Mouse (Mus musculus) T-helper 1 cell (primary cell): ENCODE data around the gene Gm21969.

ENCODE experiments used
- in situ Hi-C: fragments of 300-600 bp; cut with MboI, MseI; formaldehyde crosslinking; loops from one replicate; pipeline ENCODE4 v1.15.1; 2025; ENCODE audit warnings: high pct_unique_total_duplicates

Gm21969 gene

DNA sequence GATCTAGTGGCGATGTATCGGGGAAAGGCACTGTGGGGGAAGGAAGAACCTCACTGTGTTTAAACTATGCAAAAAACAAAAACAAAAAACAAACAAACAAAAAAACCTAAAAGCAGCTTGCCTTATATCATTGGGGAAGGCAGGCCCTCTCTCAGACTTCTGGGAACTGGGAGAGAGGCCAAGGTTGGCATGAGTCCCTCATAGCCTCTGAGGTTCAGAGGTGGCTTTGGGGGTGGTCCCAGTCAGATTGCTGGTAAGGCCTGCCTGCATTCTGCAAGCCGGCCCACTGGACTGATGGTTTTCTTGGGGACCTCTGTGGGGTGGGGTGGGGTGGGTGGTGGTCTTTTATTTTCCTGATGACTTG, 14.0 kb downstream of the Gm21969 start:
- in situ Hi-C loops: no loop called here

DNA sequence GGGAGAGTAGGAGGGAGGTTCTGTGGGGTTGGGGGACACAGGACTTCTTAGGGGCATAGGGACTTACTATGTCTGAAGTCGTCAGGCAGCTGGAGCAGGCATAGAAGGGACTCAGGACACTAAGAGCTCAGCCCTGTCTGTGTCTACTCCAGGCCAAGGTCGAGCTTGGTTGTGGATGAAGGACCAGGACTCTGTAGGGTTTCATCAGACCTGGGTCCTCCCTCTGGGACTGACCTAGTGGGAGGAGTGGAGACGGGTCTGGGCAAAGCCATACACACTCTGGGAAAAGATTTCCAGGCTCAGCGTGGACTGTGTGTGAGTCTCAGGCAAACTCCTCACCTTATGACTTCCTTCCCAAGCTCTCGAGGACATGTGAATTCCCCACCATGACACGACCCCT, 16.8 kb downstream of the Gm21969 start:
- in situ Hi-C loops: no loop called here

DNA sequence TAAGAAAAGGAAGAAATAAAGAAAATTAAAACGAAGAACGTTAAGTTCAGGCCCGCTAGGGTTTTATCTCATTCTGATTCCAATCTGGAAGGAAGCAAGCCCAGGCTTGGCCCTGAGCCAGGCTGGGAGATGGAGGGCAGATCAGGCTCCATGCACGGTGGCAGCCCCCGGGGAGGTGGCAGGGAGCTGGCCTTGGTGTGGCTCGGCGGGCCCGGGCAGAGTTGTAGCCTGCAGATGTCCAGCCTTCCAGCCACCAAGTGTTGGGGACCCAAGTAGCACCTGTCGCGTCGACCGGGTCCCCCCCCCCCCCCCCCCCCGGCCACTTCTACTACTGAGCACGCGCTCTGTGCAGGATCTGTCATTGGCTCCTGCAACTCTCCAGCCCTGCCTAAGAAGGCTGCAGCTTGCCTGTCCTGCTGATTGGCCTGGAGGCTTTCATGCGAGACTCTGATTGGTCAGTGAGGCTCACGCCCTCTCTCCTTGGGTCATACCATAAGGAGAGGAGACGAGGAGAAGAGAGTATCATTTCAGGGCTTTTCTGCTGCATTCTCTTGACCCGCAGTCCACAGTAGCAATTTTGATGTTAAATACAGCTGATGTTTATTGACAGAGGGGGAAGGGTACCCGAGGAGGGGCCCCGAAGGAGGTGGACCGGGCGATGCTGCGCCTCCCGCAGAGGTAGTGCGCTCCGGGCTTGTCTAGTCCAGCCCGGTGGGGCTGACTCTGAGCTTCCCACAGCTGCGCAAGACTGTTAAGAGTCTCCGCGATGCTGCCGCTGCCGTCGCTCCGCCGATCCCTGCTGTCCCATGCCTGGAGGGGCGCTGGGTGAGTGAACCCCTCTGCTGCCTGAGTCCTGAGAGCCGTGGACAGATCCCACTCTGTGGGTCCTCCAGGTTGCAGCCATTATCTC, 19.6 kb downstream of the Gm21969 start, which contains the start of gene Aldh4a1:
Gene Aldh4a1, plus strand, starts transcription at position 494 of the 910 bp plus-strand sequence.
- in situ Hi-C loops: no loop called here

DNA sequence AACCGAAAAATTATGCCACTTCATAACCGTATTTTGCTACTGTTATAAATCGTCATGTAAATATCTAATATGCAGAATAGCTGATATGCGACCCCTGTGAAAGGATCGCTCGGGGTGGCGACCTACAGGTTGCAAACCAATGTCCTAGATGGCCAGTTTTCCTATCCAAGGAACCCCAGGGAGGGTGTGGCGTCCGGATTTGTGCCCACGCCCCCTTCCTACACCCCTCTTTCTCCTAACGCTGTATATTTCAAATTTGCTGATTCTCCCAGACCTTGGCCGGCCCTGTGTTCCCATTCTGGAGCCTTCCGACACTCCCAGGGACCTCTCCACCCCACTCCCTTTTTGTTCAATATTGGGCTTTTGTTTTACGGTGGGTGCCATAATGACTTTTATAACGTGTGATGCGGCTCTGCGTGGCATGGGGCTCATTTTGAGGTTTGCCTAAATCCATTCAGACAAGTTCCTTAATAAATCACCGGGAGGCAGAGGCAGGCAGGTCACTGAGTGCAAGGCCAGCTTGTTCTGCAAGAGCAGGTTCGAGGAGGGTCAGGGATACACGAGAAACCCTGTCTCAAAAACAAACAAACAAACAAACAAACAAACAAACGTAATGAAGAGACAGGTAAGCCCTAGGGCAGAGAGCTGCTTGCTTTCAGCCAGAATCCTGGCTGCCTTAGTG, 20.6 kb downstream of the Gm21969 start:
- in situ Hi-C loops: no loop called here

DNA sequence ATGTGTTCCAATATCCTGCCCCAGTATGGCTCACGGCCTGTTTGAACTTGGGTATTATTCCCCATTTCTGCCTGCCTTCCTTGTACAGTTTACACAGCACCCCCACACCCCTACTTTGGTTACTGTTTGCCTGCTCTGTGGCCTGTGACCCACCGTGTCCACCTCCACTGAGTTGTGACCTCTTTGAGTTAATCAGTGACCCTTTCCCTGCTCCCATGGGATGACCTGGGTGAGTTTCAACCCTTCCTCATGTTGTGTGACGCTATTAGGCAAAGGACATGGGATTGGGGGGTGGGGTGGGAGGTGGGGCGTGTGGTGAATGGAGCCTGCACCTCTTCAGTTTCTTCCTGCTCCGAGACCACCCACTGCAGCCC, 21.1 kb downstream of the Gm21969 start:
- in situ Hi-C loops: no loop called here

DNA sequence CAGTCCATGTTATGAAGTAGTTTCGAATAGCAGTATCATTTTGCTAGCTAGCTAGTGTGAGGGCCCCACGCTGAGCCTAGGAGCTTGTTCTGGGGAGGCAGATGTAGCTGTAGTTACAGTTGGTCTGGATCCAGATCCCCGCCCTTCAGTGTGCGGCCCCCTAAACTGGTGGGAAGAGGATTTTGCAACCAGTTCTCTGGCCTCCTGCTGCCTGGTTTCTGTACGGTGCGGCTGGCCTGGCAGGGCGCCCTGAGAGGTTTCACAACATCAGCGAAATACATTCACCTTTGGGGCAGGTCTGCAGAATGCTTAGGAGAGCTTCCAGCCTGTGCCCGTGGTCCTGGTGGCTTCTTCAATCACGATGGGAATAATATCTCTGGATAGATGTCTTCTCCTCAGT, 21.7 kb downstream of the Gm21969 start:
- in situ Hi-C loops: no loop called here

DNA sequence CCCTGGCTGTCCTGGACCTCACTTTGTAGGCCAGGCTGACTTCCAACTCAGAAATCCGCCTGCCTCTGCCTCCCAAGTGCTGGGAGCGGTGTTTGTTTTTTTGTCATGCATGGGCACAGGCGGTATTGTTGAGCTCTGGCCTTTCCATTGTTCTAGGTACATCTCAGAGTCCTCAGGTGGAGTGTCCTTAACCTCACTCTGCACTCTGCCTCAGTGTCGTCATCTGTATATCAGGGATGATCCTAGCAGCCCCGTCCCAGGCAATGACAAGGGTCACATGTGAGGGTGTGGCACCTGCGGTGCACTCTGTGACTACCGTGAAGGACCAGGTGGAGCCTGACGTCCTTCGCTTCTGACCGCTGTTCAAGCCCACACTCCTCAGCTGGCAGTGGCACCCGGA, 24.4 kb downstream of the Gm21969 start:
- in situ Hi-C loops: no loop called here

DNA sequence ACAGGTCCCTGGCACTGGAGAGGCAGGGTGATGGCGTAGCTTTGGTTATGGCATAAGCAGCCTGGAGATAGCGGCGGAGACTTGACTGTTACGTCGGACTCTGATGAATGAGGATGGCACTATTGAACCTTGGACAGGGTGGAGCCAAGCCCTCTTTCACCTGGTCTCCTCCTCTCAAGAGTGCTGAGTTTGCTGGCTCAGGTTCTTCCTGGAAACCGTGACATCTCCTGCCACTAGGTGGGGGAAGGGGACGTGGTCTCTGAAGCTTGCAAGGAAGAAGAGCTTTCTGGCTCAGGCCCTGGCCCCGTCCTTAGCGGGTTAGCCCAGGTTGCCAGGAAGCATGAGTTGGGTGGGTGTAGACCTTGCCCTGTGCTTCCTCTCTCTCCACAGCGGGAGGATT, 27.2 kb downstream of the Gm21969 start:
- in situ Hi-C loops: loop anchor here (5.0 kb wide), 1 partner anchor 158 kb away; no protein-coding TSS in a partner anchor

DNA sequence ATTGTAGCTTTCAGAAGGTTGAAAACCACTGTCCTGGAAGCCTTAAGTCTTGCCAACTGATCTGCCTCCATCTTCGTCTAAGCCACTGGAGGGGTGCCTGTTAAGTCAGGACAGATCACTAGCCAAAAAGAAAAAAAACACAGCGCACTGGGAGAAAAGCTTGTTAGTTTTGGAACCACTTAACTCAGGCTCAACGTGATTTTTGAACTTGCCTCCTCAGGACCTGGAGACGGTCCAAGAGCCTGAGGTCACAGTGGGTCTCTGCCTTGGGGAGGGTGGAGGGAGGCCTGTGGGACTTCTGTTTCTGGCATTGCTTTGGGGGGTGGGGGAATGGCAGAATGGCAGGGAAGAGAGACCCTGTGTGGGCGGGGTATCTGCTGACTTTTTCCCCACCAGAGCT, 28.2 kb downstream of the Gm21969 start:
- in situ Hi-C loops: loop anchor here (5.0 kb wide), 1 partner anchor 159 kb away; no protein-coding TSS in a partner anchor

DNA sequence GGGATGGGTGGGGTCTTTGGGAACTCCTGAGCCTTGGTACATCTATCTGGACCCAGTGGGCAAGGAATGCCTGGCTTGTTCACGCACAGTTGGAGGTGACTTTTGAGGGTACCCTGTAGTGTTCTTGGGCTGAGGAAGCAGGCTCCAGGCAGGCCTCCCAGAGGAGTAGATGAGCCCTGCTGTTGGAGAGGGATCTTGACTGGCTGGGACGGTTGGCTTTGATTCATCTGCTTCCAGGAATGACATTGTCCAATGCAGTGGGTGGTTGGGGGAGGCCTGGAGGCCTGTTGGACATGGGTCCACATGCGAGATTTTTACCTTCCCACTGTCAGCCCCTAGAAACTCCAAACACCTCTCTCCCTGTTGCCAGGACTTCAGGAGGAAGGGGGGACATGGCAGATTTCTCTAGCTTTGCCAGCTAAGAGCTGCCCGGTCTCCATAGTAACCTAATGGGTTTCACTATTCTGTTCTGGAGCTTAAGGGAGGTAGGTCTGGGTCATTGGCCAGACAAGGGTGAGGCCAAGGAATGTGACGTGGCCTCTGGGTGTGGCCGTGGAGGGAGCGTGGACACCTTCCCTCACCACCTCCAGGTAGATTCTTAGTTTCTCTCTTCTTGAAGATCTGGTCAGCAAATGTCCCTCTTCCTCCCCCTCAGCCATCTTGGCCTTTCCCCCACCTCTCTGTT, 28.7 kb downstream of the Gm21969 start:
- in situ Hi-C loops: loop anchor here (5.0 kb wide), 1 partner anchor 159 kb away; no protein-coding TSS in a partner anchor

DNA sequence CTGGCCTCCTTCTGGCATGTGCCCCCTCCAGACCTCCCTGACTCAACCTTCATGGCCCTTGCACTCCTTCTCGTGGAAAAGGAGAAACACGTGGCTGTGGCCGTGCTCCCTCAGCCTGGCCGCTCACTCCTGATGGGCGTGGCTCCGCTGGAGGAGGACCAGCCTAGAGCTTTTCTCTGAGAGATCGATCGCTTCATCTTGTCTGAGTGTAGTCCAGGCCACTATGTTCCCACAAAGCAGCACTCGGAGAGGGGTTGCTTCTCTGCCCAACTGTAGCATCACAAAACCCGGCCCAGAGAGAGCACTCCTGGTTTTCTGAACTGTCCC, 29.2 kb downstream of the Gm21969 start:
- in situ Hi-C loops: loop anchor here (5.0 kb wide), 1 partner anchor 160 kb away; no protein-coding TSS in a partner anchor

DNA sequence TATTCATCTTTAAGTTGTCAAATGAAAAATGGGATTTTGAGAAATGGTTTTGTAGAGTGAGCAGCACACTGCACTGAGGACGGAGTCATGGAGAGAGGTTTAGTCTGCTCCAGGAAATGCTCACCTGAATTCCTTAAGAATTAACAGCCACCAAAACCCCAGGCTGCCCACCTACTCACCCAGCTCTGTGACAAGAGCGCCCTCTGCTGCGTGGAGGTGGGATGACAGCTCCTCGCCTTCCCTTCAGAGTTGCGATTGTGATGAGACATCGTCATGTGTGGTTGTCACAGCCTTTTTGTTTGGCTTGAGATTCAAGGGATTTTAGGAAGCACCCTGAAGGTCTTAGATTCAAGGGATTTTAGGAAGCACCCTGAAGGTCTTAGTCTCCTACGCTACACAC, 33.4 kb downstream of the Gm21969 start:
- in situ Hi-C loops: no loop called here

DNA sequence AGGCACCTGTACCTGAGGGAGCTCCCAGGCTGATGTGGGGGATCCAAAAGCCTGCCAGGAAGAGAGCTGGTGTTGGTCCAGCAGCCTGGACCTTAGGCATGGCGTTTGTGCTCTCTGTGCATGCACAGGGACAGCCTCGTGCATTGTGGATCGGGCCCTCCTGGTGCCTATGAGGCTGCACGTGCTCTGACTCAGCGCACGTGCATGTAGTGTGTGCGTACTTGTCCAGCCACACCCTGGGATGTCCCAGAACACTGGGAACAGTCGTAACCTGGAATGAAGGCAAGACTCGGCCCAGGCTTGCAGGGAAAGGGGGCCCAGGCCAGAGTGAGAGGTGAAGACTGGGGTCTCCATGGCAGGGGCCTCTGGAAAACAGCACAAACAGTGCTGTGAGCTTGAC, 34.9 kb downstream of the Gm21969 start:
- in situ Hi-C loops: no loop called here

DNA sequence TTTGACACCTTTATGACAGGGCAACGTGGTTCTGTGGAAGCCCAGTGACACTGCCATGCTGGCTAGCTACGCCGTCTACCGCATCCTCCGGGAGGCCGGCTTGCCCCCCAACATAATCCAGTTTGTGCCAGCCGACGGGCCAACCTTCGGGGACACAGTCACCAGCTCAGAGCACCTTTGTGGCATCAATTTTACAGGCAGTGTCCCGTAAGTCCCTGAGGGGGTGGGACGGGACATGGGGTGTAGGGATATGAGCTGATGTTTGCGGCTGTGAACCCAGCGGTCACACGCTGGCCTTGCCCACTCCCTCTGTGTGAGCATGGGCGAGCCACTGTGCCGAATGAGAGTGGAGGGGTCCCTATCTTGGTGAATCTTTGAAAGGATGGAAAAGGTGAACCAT, 35.4 kb downstream of the Gm21969 start:
- in situ Hi-C loops: no loop called here

DNA sequence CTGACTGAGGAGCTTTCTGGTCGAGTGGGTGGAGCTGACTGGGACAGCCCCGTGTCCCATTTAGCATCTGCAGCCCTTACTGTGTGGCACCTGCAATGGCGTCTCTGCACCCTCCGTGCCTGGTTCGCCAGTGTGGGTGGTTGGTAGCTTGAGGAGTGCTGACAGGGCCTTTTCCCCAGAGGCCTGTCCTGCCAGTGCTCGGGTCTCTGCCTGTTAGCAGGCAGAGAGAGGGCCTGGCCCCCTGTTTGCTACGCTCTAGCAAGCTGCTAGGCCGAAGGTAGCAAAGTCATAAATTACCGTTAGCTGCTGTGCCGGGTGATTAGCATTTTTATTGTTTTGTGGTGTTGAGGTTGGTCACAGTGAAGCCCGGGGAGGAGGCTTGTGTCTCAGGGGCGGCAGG, 36.8 kb downstream of the Gm21969 start:
- in situ Hi-C loops: no loop called here

DNA sequence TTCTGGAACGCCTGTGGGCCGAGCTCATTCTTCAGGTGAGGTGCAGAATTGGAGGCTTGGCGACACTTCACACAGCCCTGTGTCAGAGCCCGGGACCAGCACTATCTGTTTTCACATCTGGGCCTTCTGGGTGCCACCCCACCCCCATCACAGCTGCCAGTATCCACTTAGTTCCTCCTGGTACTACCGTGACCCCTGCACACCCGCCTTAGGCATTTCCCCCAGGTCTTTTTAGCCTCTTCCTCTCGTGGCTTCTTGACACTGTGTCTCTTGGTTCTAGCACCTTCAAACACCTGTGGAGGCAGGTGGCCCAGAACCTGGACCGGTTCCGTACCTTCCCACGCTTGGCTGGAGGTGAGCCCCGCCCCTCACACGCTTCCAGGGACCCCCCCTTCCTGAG, 37.3 kb downstream of the Gm21969 start:
- in situ Hi-C loops: no loop called here

DNA sequence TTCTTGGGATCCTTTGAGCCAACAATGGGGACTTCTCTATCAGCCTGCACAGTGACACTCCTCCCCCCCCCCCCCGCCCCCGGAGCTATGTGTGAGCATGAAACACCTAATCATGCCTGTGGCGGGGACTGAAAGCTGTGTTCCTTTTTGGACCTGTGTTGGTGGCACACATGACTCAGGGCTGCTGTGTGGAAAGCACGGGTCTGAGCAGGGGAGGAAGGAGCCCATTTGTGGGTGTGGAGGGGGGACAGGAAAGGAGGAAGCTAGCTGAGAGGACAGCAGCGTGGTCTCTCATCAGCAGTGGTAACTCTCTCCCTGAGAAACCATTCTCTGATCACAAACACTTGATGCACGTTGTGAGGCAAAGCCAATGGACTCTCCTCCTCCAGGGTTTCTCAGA, 37.8 kb downstream of the Gm21969 start:
- in situ Hi-C loops: no loop called here

DNA sequence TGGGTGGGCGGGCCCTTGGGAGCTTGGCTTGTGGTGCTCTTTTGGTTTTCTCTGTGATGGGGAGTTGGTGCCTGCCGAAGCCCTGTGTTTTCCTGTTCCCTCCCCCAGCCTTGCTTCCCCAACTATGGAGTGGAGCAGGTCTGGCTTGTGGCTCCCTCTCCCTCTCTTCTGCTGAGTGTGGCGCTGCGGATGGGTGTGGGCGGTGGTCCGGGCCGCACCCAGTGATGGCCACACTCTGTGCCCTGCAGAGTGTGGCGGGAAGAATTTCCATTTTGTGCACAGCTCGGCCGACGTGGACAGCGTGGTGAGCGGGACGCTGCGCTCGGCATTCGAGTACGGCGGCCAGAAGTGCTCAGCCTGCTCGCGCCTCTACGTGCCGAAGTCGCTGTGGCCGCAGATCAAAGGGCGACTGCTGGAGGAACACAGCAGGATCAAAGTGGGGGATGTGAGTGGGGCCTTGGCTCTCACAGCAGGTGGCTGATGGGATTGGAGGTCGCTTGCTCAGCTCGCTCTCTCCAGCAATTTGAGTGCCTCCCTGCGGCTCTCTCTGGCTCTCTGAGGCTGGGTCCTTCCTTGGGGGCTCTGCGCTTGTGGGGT, 38.9 kb downstream of the Gm21969 start:
- in situ Hi-C loops: no loop called here

DNA sequence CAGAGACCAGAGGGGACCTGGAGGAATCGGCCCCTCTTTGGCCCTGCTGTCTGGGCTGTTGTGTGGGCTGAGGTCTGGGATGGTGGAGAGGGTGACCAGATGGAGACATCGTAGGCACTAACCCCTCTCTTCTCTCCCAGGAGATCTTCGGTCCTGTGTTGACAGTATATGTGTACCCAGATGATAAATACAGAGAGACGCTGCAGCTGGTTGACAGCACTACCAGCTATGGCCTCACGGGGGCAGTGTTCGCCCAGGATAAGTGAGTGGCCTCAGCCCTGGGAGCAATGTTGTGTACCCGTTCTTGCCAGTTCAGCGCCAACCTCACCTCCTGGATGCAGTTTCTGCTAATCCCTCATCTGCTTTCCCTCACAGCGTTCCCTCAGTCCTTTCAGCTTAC, 41.0 kb downstream of the Gm21969 start:
- in situ Hi-C loops: no loop called here

DNA sequence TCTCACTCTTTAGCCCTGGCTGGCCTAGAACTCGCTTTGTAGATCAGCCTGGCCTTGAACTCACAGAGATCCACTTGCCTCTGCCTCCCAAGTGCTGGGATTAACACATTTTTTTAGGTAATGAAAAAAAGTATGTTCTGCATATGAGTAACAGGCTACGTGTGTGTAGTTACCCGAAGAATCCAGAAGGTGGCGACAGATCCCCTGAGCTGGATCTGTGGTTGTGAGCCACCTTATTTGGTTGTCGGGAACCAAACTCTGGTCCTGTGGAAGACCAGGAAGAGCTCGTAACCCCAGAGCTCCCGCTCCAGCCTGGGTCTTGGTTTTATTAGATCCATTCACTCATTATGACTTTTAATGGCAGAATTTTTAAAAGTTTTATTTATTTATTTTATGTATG, 43.9 kb downstream of the Gm21969 start:
- in situ Hi-C loops: no loop called here

DNA sequence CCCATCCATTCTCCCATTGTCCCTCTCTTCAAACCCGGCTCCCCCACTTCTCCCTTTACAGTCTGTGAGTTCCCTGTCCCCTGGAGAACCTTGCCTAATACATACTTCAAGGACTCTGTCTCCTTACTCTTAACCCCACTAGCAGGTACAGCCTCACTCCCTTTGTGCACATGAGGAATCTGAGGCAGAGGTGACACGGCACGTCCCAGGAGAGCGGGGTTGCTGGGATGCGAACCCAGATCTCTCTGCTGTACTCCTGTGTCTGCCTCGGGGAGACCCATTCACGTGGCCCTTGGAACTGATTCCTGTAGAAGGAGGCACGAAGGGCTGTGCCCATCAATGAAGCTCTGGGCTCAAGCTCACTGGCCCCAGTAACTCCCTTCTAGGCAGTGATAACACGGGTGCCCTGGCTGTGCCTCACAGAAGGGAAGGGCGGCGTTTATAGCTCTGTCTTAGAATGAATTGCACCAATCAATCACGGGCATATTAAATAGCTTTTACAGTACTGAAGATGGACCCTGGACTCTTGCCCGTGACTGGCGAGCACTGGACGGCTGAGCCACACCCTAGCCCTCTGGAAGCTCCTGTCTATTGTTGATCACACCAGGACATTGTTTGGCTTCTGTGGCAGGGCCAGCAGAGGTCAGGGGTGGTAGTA, 47.2 kb downstream of the Gm21969 start:
- in situ Hi-C loops: no loop called here

DNA sequence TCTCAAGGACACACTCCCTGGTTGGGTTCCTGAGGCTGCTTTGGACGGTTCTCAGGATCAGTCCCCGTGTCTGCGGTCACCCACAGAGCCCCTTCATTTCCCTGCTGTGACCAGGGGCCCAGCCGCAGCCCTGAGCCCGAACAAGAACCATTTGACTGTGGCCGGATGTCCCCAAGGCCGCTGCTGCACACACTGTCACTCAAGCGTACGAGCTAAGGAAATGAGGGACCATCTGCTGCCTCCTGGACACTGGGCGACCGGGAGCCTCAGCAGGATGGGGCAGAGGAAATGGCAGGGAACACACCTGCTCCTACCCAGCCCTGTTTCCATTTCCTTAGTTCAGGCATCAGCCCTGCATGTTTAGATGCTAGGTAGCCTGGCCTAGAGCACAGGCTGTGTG, 47.9 kb downstream of the Gm21969 start:
- in situ Hi-C loops: no loop called here
